Mouse (Mus musculus) 3134 (cell line): ENCODE measurements around the gene Tmem56.

Source experiments
- DNase-seq: peaks from one replicate; pipeline ENCODE4 v3.0.0-alpha.2; 2011; ENCODE audit warnings: low spot score; ENCODE audit not compliant: insufficient read length; ENCODE audit errors: extremely low read depth

Tmem56 gene

DNA sequence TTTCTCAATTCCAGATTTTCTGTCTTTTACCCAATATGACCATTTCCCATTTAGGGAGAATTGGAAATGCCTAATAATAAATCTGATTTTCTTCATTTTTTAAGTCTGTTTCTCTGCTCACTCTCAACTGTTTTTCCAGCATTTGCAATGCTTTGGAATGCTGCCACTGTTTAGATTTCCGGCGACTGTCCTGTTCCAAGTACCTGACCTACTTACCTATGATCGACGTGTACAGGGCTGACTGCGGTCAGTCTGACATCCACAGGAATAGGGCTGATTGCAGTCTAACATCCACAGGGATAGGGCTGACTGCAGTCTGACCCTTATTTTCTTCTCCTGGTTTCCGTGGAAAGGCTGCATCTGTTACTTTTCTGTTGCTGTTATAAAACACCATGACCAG, 2.3 kb upstream of the Tmem56 start:
- no peak for DNase-seq

DNA sequence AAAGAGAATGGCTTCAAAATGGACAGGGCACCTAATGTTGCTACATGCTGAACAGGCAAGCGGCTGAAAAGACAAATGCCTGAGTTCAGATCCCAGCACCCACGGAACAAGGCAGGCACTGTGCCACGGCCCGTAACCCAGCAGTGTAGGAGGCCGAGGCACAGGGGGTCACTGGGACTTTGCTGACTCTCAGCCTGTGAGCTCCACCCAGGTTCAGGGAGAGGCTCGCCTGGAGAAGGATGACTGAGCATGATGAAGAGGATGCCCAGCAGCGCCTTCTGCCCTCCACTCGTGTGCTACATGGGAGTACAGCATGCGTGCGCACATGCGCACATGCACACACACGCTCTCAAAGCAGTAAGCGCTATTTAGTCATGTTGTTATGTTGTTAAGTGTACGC, 3.2 kb downstream of the Tmem56 start:
- DNase-seq: no peak

DNA sequence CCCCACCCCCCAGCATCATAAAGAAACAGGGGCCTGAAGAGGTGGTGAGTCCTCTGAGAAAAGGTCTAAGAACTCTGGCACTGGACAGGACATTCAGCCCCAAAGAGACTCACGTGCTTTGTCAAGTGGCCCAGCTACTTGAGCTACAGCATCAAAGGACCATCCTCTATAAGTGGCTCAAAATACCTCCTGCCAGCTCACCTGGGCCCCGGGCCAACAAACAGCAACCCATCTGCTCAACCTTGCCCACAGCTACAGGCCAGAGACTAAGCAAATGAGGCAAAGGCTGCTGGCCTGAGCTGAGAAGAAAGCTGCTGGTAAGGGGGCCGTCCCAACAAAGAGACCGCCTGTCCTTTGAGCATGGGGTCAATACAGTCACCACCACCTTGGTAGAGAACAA, 5.3 kb downstream of the Tmem56 start:
- DNase-seq: no peak

DNA sequence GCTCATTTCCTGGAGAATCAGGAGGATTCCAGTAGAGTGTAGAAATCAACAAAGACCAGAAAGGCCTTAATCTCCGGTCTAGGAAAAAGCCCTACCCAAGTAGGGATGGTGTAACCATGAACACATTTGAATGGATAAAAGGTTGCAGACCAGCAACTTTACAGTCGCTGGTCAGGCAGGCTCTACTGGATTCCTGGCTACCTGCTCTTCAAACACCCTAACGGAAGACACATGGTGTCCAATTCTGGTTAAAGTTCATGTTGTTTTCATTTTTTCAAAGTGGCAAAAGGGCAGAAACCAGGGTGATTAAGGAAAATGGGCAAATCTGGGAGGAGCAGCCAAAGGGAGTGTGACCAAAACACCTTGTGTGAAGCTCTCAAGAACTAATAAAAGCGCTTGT, 5.9 kb downstream of the Tmem56 start:
- no peak for DNase-seq

DNA sequence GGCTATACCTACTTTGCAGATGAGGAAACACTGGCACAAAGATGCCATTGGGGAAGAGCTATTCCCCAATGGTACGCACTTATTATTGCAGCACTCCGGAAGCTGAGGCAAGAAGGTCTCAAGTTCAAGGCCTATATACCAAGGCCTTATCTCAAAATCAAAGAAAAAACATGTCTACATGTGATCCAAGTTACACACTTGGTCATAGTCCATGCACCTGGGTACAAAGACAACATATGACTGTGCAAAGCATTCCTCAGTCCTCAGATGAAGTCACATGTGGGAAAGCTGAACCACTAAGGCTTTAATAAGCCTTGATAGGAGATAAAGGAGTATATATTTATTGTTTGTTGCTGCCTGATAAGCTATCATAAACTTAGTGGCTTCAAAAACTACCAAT, 8.9 kb downstream of the Tmem56 start:
- no peak for DNase-seq

DNA sequence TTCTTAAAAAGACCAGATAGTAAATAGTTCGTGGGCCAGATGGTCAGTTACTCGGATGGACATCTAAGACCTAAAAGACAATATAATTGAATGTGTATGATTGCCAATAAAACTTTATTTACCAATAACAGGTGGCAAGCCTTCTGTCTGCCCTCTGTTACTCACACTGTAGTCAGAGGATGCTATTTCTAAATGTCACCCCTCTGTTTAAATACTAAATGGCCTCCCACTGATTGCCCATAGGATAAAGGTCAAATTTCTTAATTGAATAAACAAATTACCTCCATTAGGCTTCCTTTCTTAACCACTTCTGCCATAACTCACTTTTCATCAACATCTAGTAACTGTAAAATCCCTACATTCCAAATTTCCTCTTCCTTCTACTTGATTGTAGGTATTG, 10.3 kb downstream of the Tmem56 start:
- no peak for DNase-seq

DNA sequence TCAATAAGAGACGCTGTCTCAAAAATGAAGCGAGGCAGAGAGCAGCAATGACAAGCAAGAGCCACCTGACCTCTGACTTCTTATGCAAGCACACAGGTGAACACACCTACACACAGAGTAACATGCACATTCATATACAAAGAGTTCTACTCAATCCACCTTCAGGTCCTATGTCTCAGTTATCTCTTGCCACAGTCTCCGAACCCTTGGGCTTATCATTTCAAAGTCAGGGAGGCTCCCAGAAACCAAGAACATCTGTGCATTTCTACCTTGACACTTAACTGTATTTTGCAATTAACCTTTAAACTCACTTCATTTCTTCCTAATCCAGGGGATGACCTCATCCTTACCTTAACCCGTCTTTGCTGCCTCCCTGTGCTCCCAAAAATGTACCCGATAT, 15.6 kb downstream of the Tmem56 start:
- DNase-seq: no peak

DNA sequence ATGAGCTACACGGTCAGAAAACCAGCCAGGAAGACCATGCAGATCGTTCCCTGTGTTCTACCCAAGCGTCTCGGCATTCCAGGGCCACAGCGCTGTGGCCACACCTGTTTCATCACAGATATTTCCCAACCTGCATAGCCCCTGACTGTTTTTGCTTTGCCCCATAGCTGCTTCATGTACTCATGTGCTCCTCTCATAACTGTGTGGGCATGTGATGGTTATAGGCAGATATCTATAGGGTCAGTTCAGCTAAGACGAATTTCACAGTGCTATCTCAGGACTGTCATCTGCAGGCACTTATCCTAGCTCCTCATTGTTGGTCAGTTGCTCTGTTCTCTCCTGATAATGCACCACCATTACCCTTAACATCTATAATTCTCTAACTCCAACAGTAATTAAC, 18.7 kb downstream of the Tmem56 start:
- no peak for DNase-seq

DNA sequence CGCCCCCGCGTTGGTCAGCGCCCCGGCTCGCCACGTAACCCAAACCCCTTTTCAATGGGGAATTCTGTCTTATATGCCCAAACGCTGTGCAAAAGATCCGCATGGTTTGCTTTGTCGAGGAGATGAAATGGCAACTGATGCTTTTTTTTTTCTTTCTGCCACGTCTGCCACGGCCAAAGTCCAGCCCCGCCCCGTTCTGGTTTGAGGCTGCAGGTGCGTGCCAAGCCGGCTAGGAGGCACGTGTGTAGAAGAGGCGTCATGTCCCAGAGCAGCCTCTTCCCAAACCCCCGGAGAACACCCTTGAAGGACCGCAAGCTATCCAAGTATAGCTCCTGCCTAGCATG, 19.7 kb downstream of the Tmem56 start:
- DNase-seq: no peak

DNA sequence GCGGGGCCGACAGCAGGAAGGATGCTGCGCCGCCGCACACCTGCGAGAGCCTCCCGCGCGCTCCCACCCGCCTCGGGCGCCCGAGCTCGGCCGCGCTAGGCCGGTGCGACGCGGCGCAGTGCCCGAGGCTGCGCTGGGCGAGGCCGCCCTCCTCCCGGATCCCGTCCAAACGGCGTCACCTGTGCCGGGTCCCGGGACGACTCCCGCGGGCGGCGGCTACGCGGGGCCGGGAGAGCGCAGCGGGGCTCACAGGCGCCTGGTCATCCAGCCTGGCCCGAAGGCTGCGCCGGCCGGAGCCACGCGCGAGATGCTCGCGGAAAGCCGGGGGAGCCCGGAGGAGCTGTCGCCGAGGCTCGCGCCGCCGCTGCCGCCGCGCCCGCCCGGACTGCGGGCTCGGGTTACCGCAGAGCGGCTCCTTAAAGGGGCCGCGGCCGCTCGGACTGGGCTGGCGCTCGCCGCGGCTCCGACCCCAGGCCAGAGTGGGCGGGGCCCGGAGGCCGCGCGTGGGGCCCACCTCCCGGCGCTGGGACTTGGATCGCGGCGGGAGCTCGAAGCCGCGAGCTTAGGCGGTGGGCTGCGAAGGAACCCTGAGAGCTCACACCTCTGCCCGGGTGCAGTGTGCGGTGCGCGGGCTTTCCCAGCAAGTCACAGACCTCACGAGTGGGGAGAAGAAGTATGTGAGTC, 20.2 kb downstream of the Tmem56 start:
- DNase-seq: no peak

DNA sequence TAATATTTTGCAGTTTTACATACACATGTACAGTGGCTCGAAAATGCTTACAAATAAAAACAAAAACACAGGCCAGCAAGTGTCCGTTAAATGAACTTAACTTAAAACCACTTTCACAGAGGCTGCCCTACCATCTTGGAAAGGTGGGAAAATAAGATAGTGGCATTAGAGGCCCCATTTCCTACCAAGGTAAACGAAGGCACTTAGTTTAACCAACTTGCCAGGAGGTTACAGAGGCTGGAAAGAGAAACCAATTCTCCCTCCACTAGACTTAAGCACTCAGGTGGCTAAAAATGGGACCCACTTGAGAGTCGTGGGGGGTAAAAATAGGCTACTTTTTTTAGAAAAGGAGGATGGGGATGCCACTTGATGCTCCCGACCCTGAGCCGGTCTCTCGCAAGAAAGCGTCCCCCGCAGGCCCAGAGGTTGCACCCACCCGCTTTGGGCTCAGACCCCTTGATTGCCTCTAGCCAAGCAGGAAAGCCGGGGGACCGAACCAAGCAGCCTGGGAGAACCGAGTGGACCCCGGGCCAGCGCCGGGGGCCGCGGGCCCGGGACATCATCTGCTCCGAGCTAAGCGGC, 20.9 kb downstream of the Tmem56 start:
- DNase-seq: no peak

DNA sequence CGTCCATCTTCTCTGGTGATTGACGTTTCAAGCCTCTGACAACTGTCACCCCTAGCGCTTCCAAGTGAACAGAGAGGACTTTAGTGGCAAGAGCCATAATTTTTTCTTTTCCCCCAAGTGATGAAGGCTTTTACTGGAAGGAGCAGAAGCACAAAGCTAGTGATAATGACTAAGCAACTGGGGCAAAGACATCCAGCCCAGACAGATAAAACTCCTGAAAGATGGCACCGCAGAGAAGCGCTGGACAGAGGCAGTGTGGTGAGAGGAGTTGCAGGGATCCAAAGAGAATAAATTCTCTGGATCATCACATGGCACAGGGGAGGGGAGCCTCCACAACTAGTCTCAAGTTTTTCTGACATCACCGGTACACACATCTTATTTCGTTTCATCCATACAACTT, 21.6 kb downstream of the Tmem56 start:
- no peak for DNase-seq

DNA sequence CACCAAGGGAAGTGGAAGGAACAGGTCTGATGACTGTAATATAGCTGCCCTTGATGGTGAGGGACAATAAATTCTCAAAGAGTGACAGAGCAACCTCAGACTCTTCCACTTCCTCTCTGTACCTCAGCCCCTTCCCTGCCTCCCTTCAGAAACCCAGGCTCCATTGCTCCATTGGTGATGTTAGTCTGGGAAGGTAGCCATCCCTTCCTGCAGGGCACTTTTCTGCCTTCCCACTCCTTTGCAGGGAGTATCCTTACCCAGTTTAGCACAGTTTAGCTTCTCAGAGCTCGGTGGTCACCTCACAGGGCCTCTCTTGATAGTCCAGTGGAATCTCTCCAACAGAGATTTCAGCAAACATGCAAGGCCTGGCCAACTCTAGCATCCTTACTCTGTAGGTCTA, 22.1 kb downstream of the Tmem56 start:
- DNase-seq: no peak

DNA sequence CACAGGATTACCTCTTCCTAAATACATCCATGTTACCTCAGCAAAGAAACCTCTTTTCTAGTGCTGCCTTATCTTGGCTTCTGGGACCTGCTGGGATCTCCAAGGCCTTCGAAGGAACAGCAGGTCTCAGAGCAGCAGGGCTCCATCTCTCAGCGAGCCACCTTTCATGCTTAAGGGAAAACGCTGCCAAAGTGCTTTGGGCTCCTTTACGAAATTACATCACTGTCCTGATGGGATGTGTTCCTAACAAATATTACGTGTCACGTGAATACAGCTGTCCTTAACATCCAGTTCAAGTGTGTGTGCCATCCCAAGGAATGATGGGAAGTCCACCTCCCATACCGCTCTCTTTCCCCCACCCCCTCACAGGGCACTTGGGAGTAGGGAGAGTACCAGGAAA, 22.9 kb downstream of the Tmem56 start:
- DNase-seq: no peak

DNA sequence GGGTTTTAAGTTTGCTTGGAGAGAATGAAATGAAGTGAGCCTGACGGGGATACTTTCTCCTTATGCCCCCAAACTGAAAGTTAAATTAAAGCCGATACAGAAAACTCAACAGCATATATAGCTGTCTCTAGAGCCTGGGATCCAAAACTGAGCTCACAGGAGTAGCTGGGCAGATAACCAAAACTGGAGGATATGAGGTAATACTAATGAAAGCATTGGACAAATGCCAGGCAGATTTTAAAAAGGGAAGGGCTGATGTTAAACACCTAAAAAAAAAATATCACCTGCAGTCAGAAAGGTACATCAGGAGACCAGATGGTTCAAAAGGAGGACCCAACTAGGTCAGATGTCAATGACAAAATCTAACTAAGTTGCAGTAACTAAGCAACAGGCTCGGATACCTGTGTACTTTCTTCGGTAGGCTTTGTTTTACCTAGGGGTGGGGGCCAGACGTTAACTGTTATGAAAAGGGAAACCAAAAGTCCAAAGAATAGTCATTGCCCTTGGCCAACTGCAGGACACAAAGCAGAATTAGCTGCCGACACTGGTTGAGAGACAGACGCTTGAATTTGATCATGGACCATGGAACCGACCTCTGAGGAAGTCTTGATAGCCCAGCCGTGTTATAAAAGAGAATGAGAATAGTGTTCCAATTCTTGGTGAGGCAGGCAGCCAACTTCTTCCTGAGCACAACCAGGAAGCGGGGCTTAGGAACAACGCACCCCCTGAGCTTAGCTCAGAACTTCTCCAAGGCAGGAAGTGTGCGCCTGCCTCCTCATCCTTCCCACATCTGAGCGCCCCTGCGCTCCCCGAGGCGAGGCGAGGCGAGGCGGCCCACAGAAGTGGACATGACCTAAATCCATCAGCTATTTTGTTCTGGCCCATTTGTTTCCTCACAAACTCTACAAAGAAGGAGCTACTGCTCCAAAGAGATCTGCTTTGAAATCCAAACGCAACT, 24.1 kb downstream of the Tmem56 start:
- no peak for DNase-seq

DNA sequence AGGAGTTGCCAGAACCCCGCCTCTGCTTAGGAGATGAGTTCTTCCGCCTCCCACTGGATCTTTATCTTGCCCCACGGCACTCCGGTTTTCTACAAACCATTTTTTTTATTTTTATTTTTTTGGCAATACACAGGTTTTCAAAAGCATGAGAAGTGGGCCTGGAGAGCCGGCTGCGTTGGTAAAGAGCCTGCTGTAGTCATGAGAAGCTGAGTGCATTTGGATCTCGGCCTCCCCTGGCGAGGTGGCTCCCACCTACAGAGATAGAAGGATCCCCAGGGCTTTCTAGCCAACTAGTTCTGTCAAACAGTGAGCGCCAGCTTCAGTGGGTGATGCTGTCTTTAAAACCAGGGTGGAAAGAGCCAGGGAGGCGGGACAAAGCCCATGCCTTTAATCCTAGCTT, 25.5 kb downstream of the Tmem56 start:
- no peak for DNase-seq

DNA sequence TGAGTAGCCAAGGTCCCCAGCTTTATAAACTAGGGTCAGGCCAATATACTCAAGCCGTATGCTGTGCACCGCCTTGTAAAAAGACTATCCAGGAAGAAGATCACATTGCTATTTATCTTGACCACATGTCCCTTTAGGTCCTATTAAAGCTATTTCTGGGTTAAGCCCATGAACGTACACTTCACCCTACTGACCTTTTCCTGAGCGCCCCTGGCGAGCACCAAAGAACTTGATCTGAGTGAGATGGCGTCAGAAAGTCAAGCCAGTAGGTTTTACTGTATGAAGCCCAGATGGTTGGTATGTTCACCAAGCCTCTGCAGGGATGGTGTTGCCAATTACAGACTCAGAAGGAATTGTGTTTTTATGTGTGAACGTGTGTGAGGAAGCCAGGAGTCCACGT, 26.8 kb downstream of the Tmem56 start:
- no peak for DNase-seq

DNA sequence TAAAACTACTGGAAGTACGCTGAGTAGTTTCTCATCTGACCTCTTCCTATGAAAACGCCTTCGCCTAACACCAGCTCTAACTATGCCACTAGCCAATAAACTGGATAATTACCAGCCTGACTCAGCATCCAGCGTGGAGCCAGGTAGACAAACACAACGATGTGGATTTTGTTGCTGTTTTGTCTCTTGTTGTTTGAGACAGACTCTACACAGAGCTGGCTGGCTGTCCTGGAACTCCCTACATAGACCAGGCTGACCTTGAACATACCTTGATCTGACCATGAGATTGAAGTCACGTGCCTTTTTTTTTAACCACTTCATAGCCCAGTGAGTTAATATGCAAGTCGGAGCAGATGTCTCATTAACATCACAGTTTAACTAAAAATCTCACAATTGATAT, 27.4 kb downstream of the Tmem56 start:
- no peak for DNase-seq

DNA sequence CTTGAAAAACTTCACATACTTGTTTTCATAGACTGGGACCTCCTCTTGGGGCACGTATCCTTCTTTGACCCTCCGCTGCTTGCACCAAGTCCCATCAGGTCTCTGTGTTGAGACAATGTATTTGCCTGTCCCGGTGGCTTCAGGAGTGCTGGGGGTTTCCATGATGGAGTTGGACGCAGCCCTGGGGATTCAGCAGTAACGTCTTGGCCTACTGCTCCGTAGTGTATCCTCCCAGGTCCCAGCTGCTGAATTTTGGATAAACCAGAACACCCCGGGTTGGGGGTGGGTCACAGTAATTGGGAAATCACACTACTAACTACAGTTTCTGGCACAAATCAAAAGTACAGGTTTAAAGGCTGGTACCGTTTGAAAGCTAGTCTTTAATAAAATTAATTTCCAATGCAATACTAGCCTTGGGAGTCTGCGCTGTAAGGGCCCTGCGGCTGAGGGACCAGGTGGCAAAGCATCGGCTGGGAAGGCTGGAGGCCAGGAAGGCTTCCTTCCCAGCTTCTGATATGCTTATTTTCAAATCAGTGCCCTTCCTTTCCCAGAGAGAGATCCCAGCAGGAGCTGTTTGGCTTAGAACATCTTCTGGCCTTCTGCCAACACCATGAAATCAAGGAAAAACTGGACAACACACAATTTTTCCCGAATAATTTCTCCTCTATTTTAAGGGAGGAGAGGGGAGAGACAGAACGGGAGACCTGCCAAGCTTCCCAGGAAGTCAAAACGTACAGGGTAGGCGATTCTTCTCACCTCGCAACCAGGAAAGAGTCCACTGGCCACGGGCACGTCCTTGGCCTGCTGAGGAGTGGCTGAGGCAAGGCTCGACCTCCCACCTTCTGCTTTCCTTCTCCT, 32.1 kb downstream of the Tmem56 start:
- no peak for DNase-seq

DNA sequence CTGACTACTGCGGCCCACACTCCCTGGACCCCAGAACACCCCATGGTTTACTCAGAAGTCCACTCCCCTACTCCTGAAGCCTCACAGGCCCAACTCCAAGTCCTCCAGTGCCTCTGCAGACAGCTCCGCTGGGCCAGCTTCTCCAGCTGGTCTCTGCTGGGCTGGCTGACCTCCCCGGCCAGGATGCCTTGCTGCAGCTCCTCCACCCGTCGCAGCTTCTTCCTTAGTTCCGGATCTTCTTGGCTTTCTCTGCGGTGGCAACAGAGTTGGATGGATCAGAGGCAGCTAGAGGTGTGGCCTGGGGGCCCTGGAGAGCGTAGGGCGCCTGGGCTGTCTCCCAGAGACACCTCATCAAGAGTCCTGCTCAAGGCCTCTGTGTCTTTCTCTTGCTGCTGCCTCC, 32.9 kb downstream of the Tmem56 start:
- no peak for DNase-seq

DNA sequence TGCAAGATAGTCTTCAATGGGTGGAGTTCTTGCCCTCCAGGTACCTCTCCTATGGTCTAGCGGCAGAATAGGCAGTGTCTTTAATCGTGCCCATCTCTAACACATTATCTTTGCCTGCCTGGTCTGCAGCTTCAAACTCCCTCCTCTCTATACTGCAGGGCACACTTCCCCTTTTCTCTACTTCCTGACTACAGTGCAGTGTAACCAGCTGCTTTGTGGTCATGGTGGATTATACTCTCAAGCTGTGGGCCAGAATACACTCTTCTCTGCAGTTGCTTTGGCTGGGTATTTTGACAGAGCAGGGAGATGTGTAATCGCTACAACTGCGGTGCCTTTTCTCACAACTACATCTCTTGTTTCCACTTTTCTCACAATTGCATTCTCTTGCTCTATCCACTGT, 40.0 kb downstream of the Tmem56 start:
- DNase-seq: no peak
